Mouse (Mus musculus) midbrain, embryonic 13.5 days (tissue): ENCODE measurements at regions not wholly inside any gene's neighbourhood (a gene's known extent, or its start where the extent isn't known, plus 50 kb on each side); places are given as distances from the start of the nearest gene placed in this dataset.

Source experiments
- ATAC-seq: fragments of 200-750 bp; cut with Nextera tagmentation; 2 replicates; pipeline ENCODE4 v1.8.0; 2017; ENCODE audit warnings: mild to moderate bottlenecking, moderate TSS enrichment, moderate library complexity
- H3K27ac ChIP-seq: fragments of 300-500 bp; sonication (generic); 2 replicates; pipeline ENCODE4 v1.5.1; 2015; ENCODE audit warnings: inconsistent platforms, mild to moderate bottlenecking, moderate library complexity
- H3K27me3 ChIP-seq: fragments of 300-500 bp; sonication (generic); 2 replicates; pipeline ENCODE4 v1.6.1; 2015; ENCODE audit warnings: mild to moderate bottlenecking, inconsistent platforms
- H3K36me3 ChIP-seq: fragments of 300-500 bp; sonication (generic); 2 replicates; pipeline ENCODE4 v1.6.1; 2015; ENCODE audit warnings: mild to moderate bottlenecking, inconsistent platforms
- H3K4me1 ChIP-seq: fragments of 300-500 bp; sonication (generic); replicated peaks from 2 replicates; pipeline ENCODE4 v1.6.1; 2015; ENCODE audit warnings: inconsistent platforms
- H3K4me2 ChIP-seq: fragments of 300-500 bp; sonication (generic); replicated peaks from 2 replicates; pipeline ENCODE4 v1.6.1; 2015; ENCODE audit warnings: moderate library complexity, mild to moderate bottlenecking, inconsistent platforms
- H3K4me3 ChIP-seq: fragments of 300-500 bp; sonication (generic); replicated peaks from 2 replicates; pipeline ENCODE4 v1.5.1; 2015; ENCODE audit warnings: mild to moderate bottlenecking, inconsistent platforms
- H3K9ac ChIP-seq: fragments of 300-500 bp; sonication (generic); replicated peaks from 2 replicates; pipeline ENCODE4 v1.6.1; 2015; ENCODE audit warnings: mild to moderate bottlenecking, inconsistent platforms
- H3K9me3 ChIP-seq: fragments of 300-500 bp; sonication (generic); 2 replicates; pipeline ENCODE4 v1.6.1; 2016; ENCODE audit warnings: mild to moderate bottlenecking, inconsistent platforms
- WGBS: fragments of 180-500 bp; shearing (Covaris S2); methylation state at CpG from one replicate; pipeline ENCODE4 v1.1.7; 2015; 5-methylcytosine and 5-hydroxymethylcytosine counted together

DNA sequence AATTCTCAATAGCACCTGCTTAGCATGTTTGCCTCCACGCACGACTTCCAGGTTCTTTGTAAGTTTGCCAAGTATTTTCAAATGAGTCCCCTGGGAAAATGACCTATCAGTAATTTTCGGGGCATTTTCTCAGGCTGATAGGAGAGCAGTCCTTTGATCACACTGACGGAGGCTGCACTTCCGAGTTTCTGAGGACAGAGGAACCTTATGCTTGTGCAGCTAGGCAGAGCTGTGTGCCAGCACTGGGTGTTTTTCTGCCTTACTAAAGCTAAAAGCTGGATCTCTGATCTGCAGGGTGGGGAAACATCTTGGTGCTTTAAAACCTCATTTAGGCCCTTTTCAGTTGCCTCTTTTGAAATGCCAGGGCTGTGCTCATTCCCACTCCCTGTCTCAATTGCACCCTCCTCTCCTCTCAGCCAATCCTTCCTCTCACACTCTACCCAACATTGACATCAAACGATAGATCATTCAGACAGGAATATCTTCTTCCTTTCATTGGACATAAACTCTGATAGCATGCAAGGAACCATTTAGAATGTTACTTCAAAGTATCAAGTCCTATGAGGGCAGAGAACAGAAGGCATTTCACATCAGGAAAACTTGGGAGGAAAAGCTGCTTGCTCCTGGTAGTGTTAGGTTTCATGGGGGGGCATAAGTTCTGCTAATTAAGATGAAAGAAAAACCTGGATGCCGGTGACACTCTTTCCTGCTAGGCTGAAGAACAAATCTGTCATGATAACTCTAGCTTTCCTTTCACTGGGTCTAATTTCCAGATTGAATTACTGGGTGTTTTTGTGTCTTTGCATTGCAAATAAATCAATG is 95.3 kb downstream of the Lurap1l start:
- H3K4me1 ChIP-seq, result peaks cover 6% of the 10 kb centered on the region; the same call in 1 of the 2 replicates
- no peak overlapping the region for H3K4me2 ChIP-seq
- 54% methylated on average over 7 of the region's 7 CpGs for WGBS
- H3K27me3 ChIP-seq, result no peaks in the 10 kb centered on the region
- no peak overlapping the region for H3K9ac ChIP-seq
- H3K9me3 ChIP-seq, result peaks cover 8% of the 10 kb centered on the region; the same call in 1 of the 2 replicates
- no peak overlapping the region for H3K4me3 ChIP-seq
- no peak overlapping the region for H3K27ac ChIP-seq
- ATAC-seq, result no peak
- H3K36me3 ChIP-seq, result no peaks in the 10 kb centered on the region

DNA sequence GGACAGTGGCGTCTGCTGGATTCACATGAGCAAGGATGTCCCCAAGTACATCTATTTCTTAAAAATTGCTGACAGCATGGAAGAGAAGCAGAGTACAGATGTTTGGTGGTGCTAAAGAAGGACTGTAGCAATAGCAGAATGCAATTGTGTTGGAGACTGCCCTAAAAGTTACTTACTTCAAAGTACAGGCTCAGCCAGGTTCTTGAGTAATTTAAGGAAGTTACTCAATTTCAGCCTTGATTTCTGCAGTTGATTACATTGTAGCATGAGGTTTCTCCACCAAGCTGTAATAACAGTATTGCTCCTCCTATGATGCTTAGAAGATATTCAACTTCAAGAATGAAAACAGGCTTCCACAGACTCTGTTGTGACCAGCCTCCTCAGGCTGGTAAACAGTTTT is 96.1 kb downstream of the Lurap1l start:
- Histone ChIP-seq H3K4me3 (no peak overlapping the region), H3K9ac (no peak overlapping the region)

GRCm38 (mm10) chr4:81021850-81022249 is 111.4 kb downstream of the Lurap1l start:
- H3K4me1 ChIP-seq, result no peaks in the 10 kb centered on the region
- no peaks in the 10 kb centered on the region for H3K27me3 ChIP-seq
- H3K9ac ChIP-seq, result no peak overlapping the region
- no peak overlapping the region for H3K4me3 ChIP-seq
- WGBS, result 35% methylated on average over 2 of the region's 2 CpGs
- ATAC-seq, result no peak
- no peak overlapping the region for H3K27ac ChIP-seq
- no peak overlapping the region for H3K4me2 ChIP-seq
- no peaks in the 10 kb centered on the region for H3K9me3 ChIP-seq
- H3K36me3 ChIP-seq, result no peaks in the 10 kb centered on the region

More for the DNA sequence above, 96.1 kb downstream of the Lurap1l start:
- no peak for ATAC-seq
- peaks cover 4% of the 10 kb centered on the region; the same call in 1 of the 2 replicates for H3K9me3 ChIP-seq
- WGBS, result 83% methylated on average over 1 of the region's 1 CpGs
- H3K4me2 ChIP-seq, result no peak overlapping the region
- no peak overlapping the region for H3K27ac ChIP-seq
- H3K36me3 ChIP-seq, result no peaks in the 10 kb centered on the region
- peaks cover 6% of the 10 kb centered on the region; the same call in 1 of the 2 replicates for H3K4me1 ChIP-seq
- no peaks in the 10 kb centered on the region for H3K27me3 ChIP-seq

DNA sequence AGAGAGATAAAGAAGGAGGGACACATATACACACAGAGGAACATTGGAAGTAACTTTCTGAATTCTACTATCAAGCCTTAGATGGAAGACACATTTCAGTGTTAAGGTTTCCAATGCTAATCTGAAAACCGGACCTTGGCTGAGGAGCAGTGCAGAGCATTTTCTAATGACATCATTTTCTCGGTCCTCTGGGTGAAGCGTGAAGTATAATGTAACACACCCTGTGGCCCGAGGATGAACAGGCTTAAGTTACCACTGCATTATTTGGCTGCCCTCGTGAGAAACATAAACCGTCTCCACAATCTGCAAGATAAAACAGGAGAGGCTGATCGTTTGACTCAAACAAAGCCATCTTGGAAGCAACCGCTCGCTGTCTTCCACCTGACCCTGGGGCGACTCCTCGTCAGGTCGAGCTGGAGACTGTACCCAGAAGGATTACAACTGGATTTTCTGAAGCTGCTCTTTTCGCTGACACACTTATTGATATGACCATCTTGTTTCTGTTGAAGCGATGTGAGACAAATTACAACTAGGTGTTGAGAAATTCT is 113.1 kb downstream of the Lurap1l start:
- WGBS, result 77% methylated on average over 14 of the region's 14 CpGs
- ATAC-seq, result no peak
- H3K9me3 ChIP-seq, result no peaks in the 10 kb centered on the region
- no peaks in the 10 kb centered on the region for H3K27me3 ChIP-seq
- no peak overlapping the region for H3K4me3 ChIP-seq
- no peak overlapping the region for H3K9ac ChIP-seq
- no peak overlapping the region for H3K4me2 ChIP-seq
- H3K27ac ChIP-seq, result no peak overlapping the region
- no peaks in the 10 kb centered on the region for H3K36me3 ChIP-seq
- no peaks in the 10 kb centered on the region for H3K4me1 ChIP-seq

DNA sequence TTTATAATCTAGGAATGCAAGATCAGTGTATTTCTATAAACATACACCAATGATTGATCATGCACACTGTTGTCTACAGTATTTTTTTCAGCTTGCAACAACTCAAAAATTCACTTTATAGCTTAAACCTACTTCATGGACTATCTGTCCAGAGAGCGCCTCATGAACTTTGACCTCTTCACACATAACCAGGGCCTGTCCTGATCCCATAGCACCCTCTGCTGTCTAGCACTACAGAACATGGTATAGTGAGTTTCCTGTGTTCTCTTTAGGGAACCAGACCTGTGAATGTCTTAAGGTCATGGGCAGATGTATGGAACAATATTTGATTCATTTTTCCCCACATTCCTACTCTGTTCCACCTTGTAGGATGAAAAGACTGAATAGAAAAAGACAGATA is 117.1 kb downstream of the Lurap1l start:
- Histone ChIP-seq H3K9me3 (no peaks in the 10 kb centered on the region), H3K4me3 (no peak overlapping the region), H3K27ac (no peak overlapping the region), H3K9ac (no peak overlapping the region), H3K4me2 (no peak overlapping the region), H3K4me1 (no peaks in the 10 kb centered on the region), H3K36me3 (no peaks in the 10 kb centered on the region), H3K27me3 (no peaks in the 10 kb centered on the region)
- no peak for ATAC-seq
- WGBS, result 91% methylated on average over 1 of the region's 1 CpGs

GRCm38 (mm10) chr4:81030671-81031070 is 120.2 kb downstream of the Lurap1l start:
- H3K4me2 ChIP-seq, result no peak overlapping the region
- H3K9ac ChIP-seq, result no peak overlapping the region
- no peak overlapping the region for H3K4me3 ChIP-seq
- no peak for ATAC-seq
- no peaks in the 10 kb centered on the region for H3K4me1 ChIP-seq
- H3K27me3 ChIP-seq, result no peaks in the 10 kb centered on the region
- H3K36me3 ChIP-seq, result no peaks in the 10 kb centered on the region
- H3K27ac ChIP-seq, result no peak overlapping the region
- 84% methylated on average over 3 of the region's 3 CpGs for WGBS
- no peaks in the 10 kb centered on the region for H3K9me3 ChIP-seq

GRCm38 (mm10) chr4:81037336-81037902 is 127.0 kb downstream of the Lurap1l start:
- H3K27me3 ChIP-seq, result no peaks in the 10 kb centered on the region
- no peak overlapping the region for H3K9ac ChIP-seq
- no peak overlapping the region for H3K27ac ChIP-seq
- no peak overlapping the region for H3K4me2 ChIP-seq
- no peak for ATAC-seq
- no peaks in the 10 kb centered on the region for H3K4me1 ChIP-seq
- no peak overlapping the region for H3K4me3 ChIP-seq
- no peaks in the 10 kb centered on the region for H3K36me3 ChIP-seq
- no peaks in the 10 kb centered on the region for H3K9me3 ChIP-seq

DNA sequence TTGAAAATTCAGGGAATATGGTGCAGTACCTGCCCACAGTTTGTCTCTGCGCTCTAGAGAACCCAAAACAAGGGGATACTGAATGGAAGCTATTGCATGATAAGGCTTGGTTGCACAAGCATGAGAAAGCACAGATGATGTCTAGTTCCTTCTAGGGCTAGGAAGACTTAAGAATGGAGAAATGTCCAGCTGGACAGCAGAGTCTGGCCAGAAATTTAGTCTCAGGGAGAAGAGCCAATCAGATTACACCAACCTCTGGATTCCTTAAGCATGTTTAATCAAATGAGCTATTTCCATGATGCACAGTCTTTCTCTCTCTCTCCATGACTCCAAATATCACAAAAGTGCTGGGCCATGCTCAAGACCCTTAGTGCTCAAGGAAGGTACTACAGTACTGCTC is 147.8 kb downstream of the Lurap1l start:
- H3K9ac ChIP-seq, result no peak overlapping the region
- ATAC-seq, result no peak

GRCm38 (mm10) chr4:81058809-81059208 is 148.4 kb downstream of the Lurap1l start:
- Histone ChIP-seq H3K4me3 (no peak overlapping the region), H3K27ac (no peak overlapping the region), H3K9ac (no peak overlapping the region), H3K4me2 (no peak overlapping the region), H3K4me1 (no peaks in the 10 kb centered on the region), H3K36me3 (no peaks in the 10 kb centered on the region), H3K27me3 (no peaks in the 10 kb centered on the region), H3K9me3 (no peaks in the 10 kb centered on the region)
- WGBS, result 92% methylated on average over 5 of the region's 5 CpGs
- ATAC-seq, result no peak

More for the DNA sequence above, 147.8 kb downstream of the Lurap1l start:
- no peaks in the 10 kb centered on the region for H3K4me1 ChIP-seq
- no peak overlapping the region for H3K4me2 ChIP-seq
- no peaks in the 10 kb centered on the region for H3K27me3 ChIP-seq
- H3K27ac ChIP-seq, result no peak overlapping the region
- 98% methylated on average over 1 of the region's 1 CpGs for WGBS
- no peaks in the 10 kb centered on the region for H3K36me3 ChIP-seq
- H3K4me3 ChIP-seq, result no peak overlapping the region
- no peaks in the 10 kb centered on the region for H3K9me3 ChIP-seq

DNA sequence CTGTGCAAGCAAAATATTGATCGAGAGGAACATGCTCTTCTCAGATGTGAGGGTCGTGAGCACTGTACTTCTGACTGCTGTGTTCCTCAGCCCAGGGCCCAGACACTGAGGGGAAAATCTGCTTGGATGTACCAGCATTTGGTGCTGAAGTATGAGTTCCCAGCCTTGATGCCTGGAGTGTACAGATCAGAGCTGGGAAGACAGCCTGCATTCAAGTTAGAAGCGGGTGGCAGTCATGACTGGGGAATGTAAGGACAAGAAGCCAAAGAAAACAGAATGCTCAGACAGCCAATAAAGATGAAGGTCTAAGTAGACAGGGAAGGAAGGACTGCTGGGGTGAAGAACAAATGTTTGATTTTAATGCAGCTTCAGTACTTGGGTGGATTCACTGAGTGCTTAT is 148.9 kb downstream of the Lurap1l start:
- Histone ChIP-seq H3K27me3 (no peaks in the 10 kb centered on the region), H3K4me3 (no peak overlapping the region), H3K9ac (no peak overlapping the region), H3K4me1 (no peaks in the 10 kb centered on the region), H3K4me2 (no peak overlapping the region), H3K27ac (no peak overlapping the region), H3K9me3 (no peaks in the 10 kb centered on the region), H3K36me3 (no peaks in the 10 kb centered on the region)
- no peak for ATAC-seq
- 87% methylated on average over 3 of the region's 3 CpGs for WGBS

GRCm38 (mm10) chr4:81082290-81082947 is 172.0 kb downstream of the Lurap1l start:
- 75% methylated on average over 6 of the region's 6 CpGs for WGBS

DNA sequence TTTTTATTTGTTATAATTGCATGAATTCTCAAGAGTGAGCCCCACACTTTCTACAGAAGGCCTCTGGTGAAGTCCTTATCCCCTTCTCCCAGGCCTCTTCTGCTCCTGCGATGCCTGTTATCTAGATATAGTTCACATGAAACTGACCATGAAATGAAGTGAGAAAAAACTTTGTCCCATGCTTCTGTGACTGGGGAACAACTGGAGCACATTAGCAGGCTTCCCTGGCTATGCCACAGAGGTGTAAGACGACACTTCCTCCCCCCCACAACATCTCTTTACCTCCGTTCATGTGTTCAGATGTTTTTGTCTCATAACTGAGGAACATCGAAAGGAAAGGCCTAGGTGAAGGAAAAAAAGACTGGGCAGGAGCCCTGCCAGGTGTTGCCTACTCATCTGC is 174.7 kb downstream of the Lurap1l start:
- Histone ChIP-seq H3K36me3 (no peaks in the 10 kb centered on the region), H3K4me1 (no peaks in the 10 kb centered on the region), H3K9ac (no peak overlapping the region), H3K27me3 (no peaks in the 10 kb centered on the region), H3K27ac (no peak overlapping the region), H3K9me3 (no peaks in the 10 kb centered on the region), H3K4me3 (no peak overlapping the region), H3K4me2 (no peak overlapping the region)
- ATAC-seq, result no peak
- 68% methylated on average over 4 of the region's 4 CpGs for WGBS

More at GRCm38 (mm10) chr4:81082290-81082947, 172.0 kb downstream of the Lurap1l start:
- Histone ChIP-seq H3K4me2 (no peak overlapping the region), H3K4me1 (no peaks in the 10 kb centered on the region), H3K27me3 (no peaks in the 10 kb centered on the region), H3K9ac (no peak overlapping the region), H3K36me3 (no peaks in the 10 kb centered on the region), H3K27ac (no peak overlapping the region), H3K4me3 (no peak overlapping the region), H3K9me3 (no peaks in the 10 kb centered on the region)
- ATAC-seq, result no peak
